Mouse (Mus musculus) testis, adult 2 months (tissue): ENCODE measurements at regions not wholly inside any gene's neighbourhood (a gene's known extent, or its start where the extent isn't known, plus 50 kb on each side); places are given as distances from the start of the nearest gene placed in this dataset.

ENCODE experiments used
- CTCF ChIP-seq: fragments of 200-500 bp; IDR thresholded peaks from 2 replicates; pipeline ENCODE4 v1.5.1; 2012; ENCODE audit warnings: low read depth, mild to moderate bottlenecking, inconsistent platforms, low read length, moderate library complexity; ENCODE audit not compliant: control insufficient read depth, insufficient read depth, insufficient replicate concordance
- POLR2A ChIP-seq: fragments of 200-500 bp; IDR thresholded peaks from 2 replicates; pipeline ENCODE4 v1.6.1; 2012; ENCODE audit warnings: low read depth, mild to moderate bottlenecking, inconsistent platforms, low read length, moderate library complexity; ENCODE audit not compliant: control insufficient read depth

- TF ChIP-seq POLR2A (no peak), CTCF (no peak)
Measured at GRCm38 (mm10) chr4:53962458-53962857, 136.6 kb downstream of the Tmem38b start.
